Mouse (Mus musculus) adrenal gland, adult 2 months (tissue): ENCODE measurements at regions not wholly inside any gene's neighbourhood (a gene's known extent, or its start where the extent isn't known, plus 50 kb on each side); places are given as distances from the start of the nearest gene placed in this dataset.

Source experiments
- DNase-seq: peaks from one replicate; pipeline ENCODE4 v3.0.0; 2021

- DNase-seq, result no peak
These were observed 73.2 kb upstream of the Azi2 start for GRCm38 (mm10) chr9:117967080-117967479.

GRCm38 (mm10) chr9:117966326-117966989 is 73.8 kb upstream of the Azi2 start:
- DNase-seq, result peak; percentile 14

GRCm38 (mm10) chr9:117962088-117963030 is 77.9 kb upstream of the Azi2 start:
- DNase-seq, result no peak

- no peak for DNase-seq
These were observed 80.5 kb upstream of the Azi2 start for GRCm38 (mm10) chr9:117959845-117960244.

- DNase-seq, result no peak
These were observed 83.1 kb upstream of the Azi2 start for GRCm38 (mm10) chr9:117957195-117957594.

- DNase-seq, result no peak
These were observed 83.6 kb upstream of the Azi2 start for GRCm38 (mm10) chr9:117956691-117957090.

GRCm38 (mm10) chr9:117927466-117927847 is 112.8 kb upstream of the Azi2 start:
- no peak for DNase-seq

GRCm38 (mm10) chr9:117926700-117927465 is 113.4 kb upstream of the Azi2 start:
- no peak for DNase-seq

GRCm38 (mm10) chr9:117922992-117923391 is 117.3 kb upstream of the Azi2 start:
- no peak for DNase-seq

GRCm38 (mm10) chr9:117907895-117908424 is 132.3 kb upstream of the Azi2 start:
- no peak for DNase-seq

- peak; percentile 77 for DNase-seq
These were observed 135.1 kb upstream of the Azi2 start for GRCm38 (mm10) chr9:117905045-117905747.

GRCm38 (mm10) chr9:117904621-117905020 is 135.7 kb upstream of the Azi2 start:
- DNase-seq, result no peak

GRCm38 (mm10) chr9:117903025-117903424 is 137.3 kb upstream of the Azi2 start:
- DNase-seq, result peak; percentile 49

GRCm38 (mm10) chr9:117902239-117902939 is 137.9 kb upstream of the Azi2 start:
- no peak for DNase-seq

- peak; percentile 51 for DNase-seq
These were observed 139.7 kb upstream of the Azi2 start for GRCm38 (mm10) chr9:117900631-117901030.

- DNase-seq, result no peak
These were observed 143.8 kb upstream of the Azi2 start for GRCm38 (mm10) chr9:117896517-117896916.

GRCm38 (mm10) chr9:117892601-117893000 is 147.7 kb upstream of the Azi2 start:
- DNase-seq, result no peak

GRCm38 (mm10) chr9:117873172-117873571 is 167.1 kb upstream of the Azi2 start:
- no peak for DNase-seq

GRCm38 (mm10) chr9:117872387-117873081 is 167.8 kb upstream of the Azi2 start:
- DNase-seq, result peak; percentile 55

- DNase-seq, result no peak
These were observed 168.3 kb upstream of the Azi2 start for GRCm38 (mm10) chr9:117872021-117872386.
